Mouse (Mus musculus) cerebellum, adult 2 months (tissue): ENCODE measurements around the gene Ccdc151.

Experiments
- CTCF ChIP-seq: fragments of 200-500 bp; IDR thresholded peaks from 2 replicates; pipeline ENCODE4 v1.5.1; 2011; ENCODE audit warnings: low read depth, mild to moderate bottlenecking, control low read depth, low read length, moderate library complexity, borderline replicate concordance; ENCODE audit not compliant: insufficient read depth
- POLR2A ChIP-seq: fragments of 200-500 bp; IDR thresholded peaks from 2 replicates; pipeline ENCODE4 v1.6.1; 2011; ENCODE audit warnings: low read length, control low read depth, borderline replicate concordance; ENCODE audit not compliant: insufficient read depth

DNA sequence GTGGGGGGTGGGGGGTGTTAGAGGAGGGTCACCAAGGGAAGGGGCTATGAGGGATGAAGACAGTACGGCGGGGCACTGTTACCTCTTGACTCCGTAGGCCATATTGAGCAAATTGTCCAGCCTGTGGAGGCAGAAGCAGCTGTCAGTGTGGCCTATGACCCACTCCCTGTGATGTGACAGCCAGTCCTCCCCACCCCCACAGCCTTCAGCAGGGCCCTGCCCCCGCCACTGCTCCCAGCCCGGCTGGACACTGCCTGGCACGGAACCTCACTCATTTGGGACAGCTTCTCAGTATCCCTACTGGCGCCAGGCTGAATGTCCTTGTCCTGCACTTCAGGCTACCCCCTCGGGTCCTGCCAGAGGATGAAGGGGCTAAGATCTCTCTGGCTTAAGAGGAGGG lies 22.2 kb upstream of the Ccdc151 start:
- TF ChIP-seq CTCF (no peak), POLR2A (no peak)
